Mouse (Mus musculus): ENCODE measurements around the gene Crip1.
A peak's percentile ranks its signal among the peaks of the same experiment; 100 is the strongest.

Gene Crip1

DNA sequence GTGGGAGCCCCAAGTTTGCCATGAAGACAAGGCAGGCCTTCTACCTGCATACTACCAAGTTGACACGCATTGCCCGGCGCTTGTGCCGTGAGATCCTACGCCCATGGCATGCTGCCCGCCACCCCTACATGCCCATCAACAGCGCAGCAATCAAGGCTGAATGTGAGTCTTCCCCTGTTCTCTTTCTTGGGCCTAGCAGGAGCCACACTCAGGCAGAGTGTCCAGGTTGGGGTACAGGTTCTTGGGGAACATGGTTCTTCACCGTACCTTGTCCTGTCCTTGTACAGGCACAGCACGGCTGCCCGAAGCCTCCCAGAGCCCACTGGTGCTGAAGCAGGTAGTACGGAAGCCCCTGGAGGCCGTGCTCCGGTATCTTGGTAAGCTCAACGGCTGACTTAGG is 14.5 kb upstream of the Crip1 start:
- DNase-seq = no peak

DNA sequence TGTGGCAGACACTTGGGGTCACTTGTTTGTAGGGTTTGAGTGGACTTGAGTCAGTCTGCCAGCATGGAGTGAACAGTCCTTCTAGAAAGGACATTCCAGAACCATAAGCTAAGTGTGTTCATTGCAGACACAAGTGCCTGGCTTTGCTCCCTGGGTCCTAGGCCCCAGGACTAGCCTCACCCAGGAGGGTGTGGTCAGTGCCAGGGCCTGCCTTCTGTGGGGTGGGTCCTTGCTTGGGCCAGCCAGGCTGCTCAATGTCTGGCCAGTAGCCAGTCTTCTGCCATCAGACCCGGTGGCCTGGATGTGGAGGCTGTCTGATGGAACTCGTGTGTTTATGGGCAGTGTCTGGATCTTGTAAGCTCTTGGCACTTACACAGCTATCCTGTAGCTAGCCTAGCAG is 13.5 kb upstream of the Crip1 start:
- no peak for DNase-seq

GRCm38 (mm10) chr12:113133260-113133659 is 12.9 kb upstream of the Crip1 start:
- no peak for DNase-seq

DNA sequence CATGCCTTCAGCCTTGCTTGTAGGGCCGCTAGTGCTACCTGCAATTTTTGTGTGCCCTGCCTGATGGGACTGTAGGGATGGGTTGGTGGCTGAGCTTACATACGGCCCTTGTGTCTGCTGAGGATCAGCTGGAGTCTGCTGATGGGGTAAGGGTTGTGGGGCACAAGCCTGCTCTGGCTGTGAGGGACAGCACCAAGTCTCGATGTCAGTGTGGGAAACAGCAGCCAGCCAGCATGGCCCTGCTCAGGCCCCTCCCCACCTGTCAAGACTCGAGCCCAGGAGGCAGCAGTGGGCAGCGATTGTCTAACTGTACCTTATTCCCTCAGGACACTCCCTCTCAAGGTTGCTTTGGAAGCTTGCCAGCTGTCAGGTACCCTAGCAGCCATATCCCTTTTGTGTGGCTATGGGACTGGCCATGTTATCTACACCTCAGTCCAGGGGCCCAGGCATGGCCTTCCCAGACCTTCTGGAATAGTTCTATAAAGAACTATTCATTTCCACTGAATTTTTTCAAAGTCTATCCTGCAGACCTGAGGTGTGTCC is 12.2 kb upstream of the Crip1 start:
- DNase-seq = no peak

- DNase-seq = no peak
These were observed 11.6 kb upstream of the Crip1 start for GRCm38 (mm10) chr12:113134502-113134901.

DNA sequence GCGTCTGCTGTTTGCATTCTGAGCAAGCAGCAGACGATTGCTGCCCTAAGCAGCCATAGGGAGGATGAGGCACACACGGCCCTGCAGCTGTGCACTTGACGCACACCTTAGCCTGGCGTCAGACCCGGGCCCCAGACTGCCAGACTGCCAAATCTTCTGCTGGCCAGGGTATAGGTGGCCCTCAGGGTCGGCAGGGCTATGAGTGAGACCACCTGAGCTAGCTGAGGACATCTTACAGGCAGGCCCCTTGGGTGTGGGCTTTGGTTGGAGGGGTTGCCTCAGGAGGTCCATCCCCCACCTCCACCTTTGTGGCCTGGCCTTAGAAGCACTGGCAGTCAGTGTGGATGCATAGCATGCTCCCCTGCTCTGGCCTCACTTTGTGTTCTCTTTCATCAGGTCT is 10.7 kb upstream of the Crip1 start:
- DNase-seq = no peak

GRCm38 (mm10) chr12:113136492-113137020 is 9.6 kb upstream of the Crip1 start:
- DNase-seq = no peak

DNA sequence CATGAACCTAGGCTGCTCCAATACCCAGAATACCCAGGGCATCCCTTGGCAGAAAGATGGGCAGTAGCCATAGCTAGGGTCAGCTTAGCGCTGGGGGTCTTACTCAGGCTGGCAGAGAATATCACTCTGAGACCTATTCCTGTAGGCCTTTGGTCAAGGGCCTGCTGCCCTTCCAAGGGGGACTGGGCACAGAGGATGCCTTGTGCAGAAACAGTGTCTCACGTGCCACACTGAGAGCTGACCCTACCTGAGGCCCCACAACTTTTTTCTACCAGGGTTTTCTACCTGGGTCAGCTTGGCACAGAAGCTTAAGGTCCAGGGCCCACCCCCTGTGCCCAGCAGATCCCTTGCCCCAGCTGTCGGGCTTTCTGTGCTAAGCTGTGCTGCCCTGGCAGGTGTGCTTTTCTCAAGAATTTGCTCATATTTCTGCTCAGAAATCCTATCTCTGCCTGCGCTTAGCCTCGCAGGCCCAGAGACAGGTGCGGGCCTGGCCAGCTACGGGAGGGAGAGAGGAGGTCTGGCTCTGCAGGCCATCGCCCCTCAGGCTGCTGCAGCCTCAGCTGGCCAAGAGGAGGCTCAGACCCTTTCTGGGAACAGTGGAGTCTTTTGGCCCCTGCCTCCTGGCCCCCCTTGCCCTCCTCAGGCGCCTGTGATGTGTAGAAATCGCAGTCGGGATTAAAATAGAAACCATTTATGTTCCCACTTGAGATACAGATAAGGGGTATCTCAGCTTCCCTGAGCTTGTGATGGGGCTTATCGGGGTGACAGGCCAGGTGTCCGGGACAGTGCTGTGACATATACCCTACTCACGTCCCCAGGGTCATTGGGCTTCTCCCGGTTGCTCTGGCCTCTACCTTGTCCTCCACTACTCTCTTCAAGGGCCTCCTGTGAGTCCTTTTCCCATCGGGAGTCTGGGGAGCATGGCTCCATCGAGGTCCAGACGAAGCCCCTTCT is 8.6 kb upstream of the Crip1 start:
- no peak for DNase-seq

- no peak for DNase-seq
These were observed 7.8 kb upstream of the Crip1 start for GRCm38 (mm10) chr12:113138291-113138690.

- DNase-seq = no peak
These were observed 6.9 kb upstream of the Crip1 start for GRCm38 (mm10) chr12:113138901-113139864.

DNA sequence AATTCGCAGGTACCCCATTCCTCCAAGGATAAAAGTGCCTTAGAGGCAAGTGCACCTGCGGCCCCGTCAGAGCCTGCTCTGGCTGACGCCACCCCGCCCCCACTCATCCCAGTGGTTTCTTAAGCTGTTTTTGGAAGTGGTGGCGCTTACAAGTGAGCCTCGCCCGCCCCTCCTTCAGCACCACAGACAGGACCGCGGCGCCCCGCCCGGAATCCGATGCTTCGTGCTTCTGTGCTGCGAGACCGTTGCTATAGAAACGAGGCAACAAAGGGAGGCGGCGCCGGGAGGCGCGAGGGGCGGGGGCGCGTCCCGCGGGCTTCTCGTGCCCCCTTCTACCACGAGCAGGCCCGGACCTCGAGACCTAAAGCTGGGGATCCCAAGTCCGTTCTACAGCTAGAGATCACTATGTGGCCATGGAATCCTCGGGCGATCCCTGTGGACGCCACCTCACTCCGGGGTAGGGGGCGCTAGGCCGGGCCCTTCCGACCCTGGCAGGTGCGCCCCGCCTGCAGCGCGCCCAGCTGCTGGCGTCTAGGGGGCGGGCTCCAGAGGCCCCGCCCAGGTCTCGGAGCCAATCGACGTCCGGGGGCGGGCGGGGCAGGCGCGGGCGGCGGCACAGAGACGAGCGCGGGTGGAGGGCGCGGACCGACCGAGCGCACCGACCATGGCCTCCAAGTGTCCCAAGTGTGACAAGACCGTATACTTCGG is 6.1 kb upstream of the Crip1 start, which contains the start of gene Crip2:
Gene Crip2, plus strand, starts transcription at position 329 of the 708 bp plus-strand sequence.
- DNase-seq = peak; percentile 91 to 93

DNA sequence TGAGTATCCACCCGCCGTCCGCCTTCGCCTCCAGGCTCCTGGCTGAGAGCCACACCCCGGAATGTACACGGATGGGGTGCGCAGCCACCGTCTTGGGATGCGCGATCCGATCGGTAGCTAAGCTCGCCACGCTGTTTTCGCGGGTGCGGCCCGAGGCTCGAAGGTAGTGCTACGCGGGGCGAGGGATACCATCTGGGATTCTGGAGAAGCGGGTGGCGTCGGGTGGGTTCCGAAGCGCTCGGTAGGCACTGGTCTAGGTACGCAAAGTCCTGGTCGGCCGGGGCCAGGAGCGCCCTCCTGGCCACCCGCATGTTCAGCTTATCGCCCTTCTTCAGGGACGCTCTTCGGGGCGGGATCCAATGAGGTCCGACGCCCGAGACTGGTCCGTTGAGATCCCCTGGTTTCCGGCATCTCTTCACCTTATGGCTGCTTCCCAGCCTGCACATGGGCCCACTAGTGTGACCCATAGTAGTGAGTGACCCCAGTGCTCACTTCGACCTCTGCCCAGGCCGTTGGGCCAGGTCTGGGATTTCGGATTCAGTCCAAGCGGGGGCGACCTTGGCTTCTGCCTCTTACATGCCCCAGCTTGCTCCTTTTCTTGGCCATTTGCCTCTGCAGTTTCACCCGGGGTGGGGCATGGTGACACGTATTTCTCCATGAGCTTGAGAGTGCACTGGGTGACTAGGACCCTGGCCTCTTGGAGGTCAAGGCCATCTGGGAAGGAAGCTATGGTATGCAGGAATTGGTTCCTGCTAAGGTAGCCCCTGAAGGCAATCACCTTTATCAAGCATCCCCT is 5.3 kb upstream of the Crip1 start:
- DNase-seq = no peak

- DNase-seq = no peak
These were observed 4.6 kb upstream of the Crip1 start for GRCm38 (mm10) chr12:113141531-113141973.

GRCm38 (mm10) chr12:113142021-113142975 is 3.8 kb upstream of the Crip1 start:
- DNase-seq = no peak

GRCm38 (mm10) chr12:113143164-113143563 is 3.0 kb upstream of the Crip1 start:
- DNase-seq = no peak

- peak; percentile 49 to 55 for DNase-seq
These were observed 1.9 kb upstream of the Crip1 start for GRCm38 (mm10) chr12:113144001-113144756.

DNA sequence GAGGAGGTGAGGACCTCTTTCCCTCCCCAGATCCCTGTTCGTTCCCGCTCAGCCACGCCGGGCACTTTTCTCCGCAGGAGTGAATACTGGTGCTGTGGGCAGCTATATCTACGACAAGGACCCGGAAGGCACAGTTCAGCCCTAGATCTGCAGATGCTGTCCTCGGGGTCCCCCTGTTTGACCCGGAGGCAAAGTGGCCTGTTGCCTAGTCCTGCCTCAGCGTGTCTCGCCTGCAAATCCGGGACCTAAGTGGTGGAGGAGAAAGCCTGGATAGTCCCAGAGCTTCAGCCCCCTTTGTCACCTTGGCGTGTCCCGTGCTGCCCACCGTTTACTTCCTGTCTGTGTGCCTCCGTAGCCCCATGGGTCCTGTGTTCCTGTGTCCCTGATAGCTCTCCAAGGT is 1.2 kb upstream of the Crip1 start:
- DNase-seq = no peak

- DNase-seq = no peak
These were observed 525 bp upstream of the Crip1 start for GRCm38 (mm10) chr12:113145591-113145990.

GRCm38 (mm10) chr12:113147481-113147880 is 1.4 kb downstream of the Crip1 start:
- DNase-seq = no peak
